Mouse (Mus musculus): Measurements from ENCODE around the gene Rnf4. TPM values are rescaled to one million over a fixed set of nuclear protein-coding genes. Genes with fewer than 3 reads are reported as not detected.

Rnf4 gene
- polyA plus RNA-seq, 1 experiment from 2014 or later, result 170 TPM

DNA sequence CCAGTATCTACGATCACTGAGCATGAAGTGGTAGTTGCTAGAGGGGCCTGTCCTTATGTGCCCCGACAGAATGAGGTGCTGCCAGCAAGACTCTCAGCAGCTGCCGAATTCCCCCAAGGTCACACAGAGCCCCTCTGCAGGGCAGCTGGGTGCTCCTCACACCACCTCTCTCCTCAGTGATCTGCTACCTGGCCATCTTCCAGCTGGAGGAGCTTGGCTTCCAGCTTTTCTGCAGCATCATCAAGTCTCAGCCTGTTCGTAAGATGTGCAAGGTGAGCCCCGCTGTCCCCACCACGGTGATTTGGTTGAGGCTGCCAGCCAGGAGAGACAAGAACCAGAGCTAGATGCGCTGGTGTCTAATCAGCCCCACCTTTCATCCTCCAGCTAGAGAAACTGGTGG, 33.7 kb upstream of the Rnf4 start:
- Histone ChIP-seq H3K27me3 (no peaks in the 10 kb centered on the region), H3K4me1 (no peaks in the 10 kb centered on the region), H3K4me2 (no peak overlapping the region), H3K4me3 (no peak overlapping the region), H3K9me3 (no peaks in the 10 kb centered on the region), H3K36me3 (no peaks in the 10 kb centered on the region), H3K27ac (no peak overlapping the region), H3K9ac (no peak overlapping the region)
- WGBS, result 72% methylated on average over 7 of the region's 7 CpGs
- ATAC-seq (ENCODE audit: insufficient number of reproducible peaks, insufficient read depth, low FRiP score, low TSS enrichment, low read depth), result no peak

DNA sequence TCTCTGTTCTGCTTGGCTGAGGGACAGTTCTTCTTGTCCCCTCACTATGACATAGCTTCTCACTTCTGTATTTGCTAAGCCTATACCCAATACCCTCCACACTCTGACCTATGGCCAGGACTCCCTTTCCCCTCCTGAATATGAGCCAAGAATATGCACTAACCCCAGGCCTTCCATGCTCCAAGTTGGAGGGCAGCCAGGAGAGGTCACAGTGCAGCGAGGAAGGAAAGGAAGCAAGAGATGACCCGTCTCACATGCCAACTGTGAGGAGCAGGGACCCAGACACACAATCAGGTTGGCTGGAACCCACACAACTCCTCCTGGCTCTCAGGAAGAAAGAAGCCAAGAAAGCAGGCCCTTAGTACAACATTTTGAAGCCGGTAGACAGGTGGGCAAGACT, 27.1 kb upstream of the Rnf4 start:
- no peaks in the 10 kb centered on the region for H3K27me3 ChIP-seq
- H3K4me3 ChIP-seq, result no peak overlapping the region
- WGBS, result 70% methylated on average over 3 of the region's 3 CpGs
- no peak overlapping the region for H3K9ac ChIP-seq
- no peak overlapping the region for H3K4me2 ChIP-seq
- H3K4me1 ChIP-seq, result no peaks in the 10 kb centered on the region
- no peaks in the 10 kb centered on the region for H3K36me3 ChIP-seq
- no peak for ATAC-seq (ENCODE audit: insufficient number of reproducible peaks, insufficient read depth, low FRiP score, low TSS enrichment, low read depth)
- no peak overlapping the region for H3K27ac ChIP-seq
- no peaks in the 10 kb centered on the region for H3K9me3 ChIP-seq

- no peak overlapping the region for H3K27ac ChIP-seq
- no peak overlapping the region for H3K4me2 ChIP-seq
- no peak overlapping the region for H3K4me3 ChIP-seq
- no peak overlapping the region for H3K9ac ChIP-seq
- H3K9me3 ChIP-seq, result no peaks in the 10 kb centered on the region
- H3K36me3 ChIP-seq, result no peaks in the 10 kb centered on the region
- H3K27me3 ChIP-seq, result no peaks in the 10 kb centered on the region
- no peak for ATAC-seq (ENCODE audit: insufficient number of reproducible peaks, insufficient read depth, low FRiP score, low TSS enrichment, low read depth)
- 63% methylated on average over 2 of the region's 2 CpGs for WGBS
- H3K4me1 ChIP-seq, result no peaks in the 10 kb centered on the region
These were observed 16.5 kb upstream of the Rnf4 start for GRCm38 (mm10) chr5:34319491-34320034.

DNA sequence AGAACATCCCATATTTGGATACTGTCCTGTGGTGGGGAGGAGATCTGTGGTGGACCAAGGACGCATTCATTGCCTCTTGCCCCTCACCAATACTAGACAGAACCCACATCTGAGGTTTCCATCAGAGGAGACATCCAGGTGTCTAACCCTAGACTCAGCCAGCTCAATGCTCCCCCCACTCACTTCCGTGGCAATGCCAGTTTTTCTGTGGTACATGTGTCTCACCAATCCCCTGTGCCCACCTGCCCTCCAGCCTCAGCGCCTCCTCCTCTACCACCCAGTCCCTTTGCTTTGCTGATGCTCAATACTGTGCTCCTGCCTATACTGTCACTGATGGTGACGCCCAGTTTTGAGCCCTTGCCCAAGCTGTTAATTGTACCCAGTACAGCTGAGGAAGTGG, 14.9 kb upstream of the Rnf4 start:
- ATAC-seq (ENCODE audit: insufficient number of reproducible peaks, insufficient read depth, low FRiP score, low TSS enrichment, low read depth), result no peak
- H3K4me3 ChIP-seq, result no peak overlapping the region
- H3K36me3 ChIP-seq, result no peaks in the 10 kb centered on the region
- H3K27ac ChIP-seq, result no peak overlapping the region
- no peaks in the 10 kb centered on the region for H3K27me3 ChIP-seq
- no peak overlapping the region for H3K4me2 ChIP-seq
- 90% methylated on average over 4 of the region's 4 CpGs for WGBS
- no peaks in the 10 kb centered on the region for H3K9me3 ChIP-seq
- H3K9ac ChIP-seq, result no peak overlapping the region
- H3K4me1 ChIP-seq, result peaks cover 4% of the 10 kb centered on the region

DNA sequence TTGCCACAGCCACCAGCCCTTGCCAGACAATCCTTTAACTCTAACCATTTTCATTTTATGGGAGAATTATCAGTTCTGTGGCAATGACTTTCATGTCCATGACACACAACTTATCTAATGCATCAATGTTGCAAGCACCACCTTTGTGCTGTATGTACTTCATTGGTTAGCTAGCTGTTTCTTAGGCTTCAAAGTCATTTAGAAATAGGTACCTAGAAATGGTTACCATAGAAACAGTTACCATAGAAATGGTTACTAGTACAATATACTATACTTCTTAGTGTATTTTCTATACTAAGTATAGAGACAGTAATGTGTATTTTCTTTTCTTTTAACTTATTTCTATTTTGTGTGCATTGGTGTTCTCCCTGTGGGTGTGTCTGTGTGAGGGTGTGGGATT, 10.8 kb upstream of the Rnf4 start:
- Histone ChIP-seq H3K9ac (no peak overlapping the region), H3K4me1 (peaks cover 13% of the 10 kb centered on the region), H3K4me2 (no peak overlapping the region), H3K27ac (no peak overlapping the region), H3K36me3 (no peaks in the 10 kb centered on the region), H3K27me3 (no peaks in the 10 kb centered on the region), H3K4me3 (no peak overlapping the region), H3K9me3 (no peaks in the 10 kb centered on the region)
- ATAC-seq (ENCODE audit: insufficient number of reproducible peaks, insufficient read depth, low FRiP score, low TSS enrichment, low read depth), result no peak

DNA sequence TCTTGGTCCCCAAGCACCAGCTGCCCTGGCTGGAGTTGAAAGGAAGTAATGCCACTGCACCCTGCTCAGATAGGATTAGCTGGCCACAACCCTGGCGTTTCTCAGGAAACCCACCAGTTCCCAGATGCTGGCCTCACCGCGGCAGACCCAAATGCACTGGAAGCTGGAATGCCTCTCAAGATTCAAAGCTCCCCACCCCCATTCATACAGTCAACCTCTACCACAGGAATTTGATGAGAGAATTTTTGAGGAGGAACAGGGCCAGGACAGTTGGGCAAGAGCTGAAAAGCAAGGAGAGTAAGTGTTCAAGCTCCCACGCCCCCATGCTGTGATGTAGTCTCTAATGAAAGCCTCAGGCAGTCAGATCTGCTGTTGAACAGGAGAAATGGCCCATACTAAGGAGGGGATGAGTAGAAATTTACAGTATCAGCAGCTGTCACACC, 9.8 kb upstream of the Rnf4 start:
- Histone ChIP-seq H3K4me1 (peaks cover 13% of the 10 kb centered on the region), H3K4me3 (no peak overlapping the region), H3K9ac (no peak overlapping the region), H3K27ac (0 out of 2 replicates have a peak overlapping the region, but pooled peaks have one; percentile 11), H3K36me3 (no peaks in the 10 kb centered on the region), H3K27me3 (no peaks in the 10 kb centered on the region), H3K9me3 (no peaks in the 10 kb centered on the region), H3K4me2 (peak overlapping the region; percentile 58)
- WGBS, result 10% methylated on average over 4 of the region's 4 CpGs
- ATAC-seq (ENCODE audit: insufficient number of reproducible peaks, insufficient read depth, low FRiP score, low TSS enrichment, low read depth), result no peak

DNA sequence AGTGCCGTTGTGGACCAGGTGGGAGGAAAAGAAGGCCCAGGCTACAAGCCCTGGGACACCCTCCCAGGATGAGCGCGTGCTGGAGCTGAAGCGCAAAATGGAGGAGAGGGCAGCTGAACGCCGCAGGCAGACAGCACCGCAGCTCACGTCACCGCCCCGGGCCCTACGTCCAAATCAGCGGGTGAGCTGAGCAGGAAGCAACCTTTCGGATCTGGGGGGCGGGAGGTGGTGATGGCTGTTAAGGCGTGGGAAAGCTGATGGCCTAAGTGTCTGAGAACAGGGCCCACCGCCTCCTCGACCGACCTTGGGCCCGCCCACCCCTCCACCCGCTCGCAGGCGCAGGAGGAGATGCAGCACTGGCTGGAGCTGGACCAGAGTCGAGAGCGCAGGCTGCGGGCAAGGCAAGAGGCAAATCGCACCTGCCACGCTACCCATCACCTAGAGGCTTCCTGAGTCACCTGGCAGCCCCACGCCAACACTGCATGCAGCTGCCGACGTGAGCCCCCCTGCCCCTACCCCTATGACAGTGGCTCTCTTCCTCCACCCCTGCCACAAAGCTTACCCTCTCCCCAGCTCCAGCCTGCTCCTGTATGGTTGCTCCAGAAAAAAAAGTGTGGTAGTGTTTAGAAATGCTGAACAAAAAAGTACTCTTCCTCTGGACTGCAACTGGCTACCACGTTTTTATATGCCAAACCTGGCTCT, 9.1 kb upstream of the Rnf4 start:
- H3K9me3 ChIP-seq, result no peaks in the 10 kb centered on the region
- peak overlapping the region; percentile 37 for H3K4me3 ChIP-seq
- ATAC-seq (ENCODE audit: insufficient number of reproducible peaks, insufficient read depth, low FRiP score, low TSS enrichment, low read depth), result peak; percentile 32; the same call in 1 of the 2 replicates
- H3K9ac ChIP-seq, result peak overlapping the region; percentile 63
- peak overlapping the region; percentile 58 for H3K4me2 ChIP-seq
- WGBS, result 12% methylated on average over 31 of the region's 31 CpGs
- peaks cover 13% of the 10 kb centered on the region for H3K4me1 ChIP-seq
- 0 out of 2 replicates have a peak overlapping the region, but pooled peaks have one; percentile 12 for H3K27ac ChIP-seq
- no peaks in the 10 kb centered on the region for H3K36me3 ChIP-seq
- H3K27me3 ChIP-seq, result no peaks in the 10 kb centered on the region

- H3K36me3 ChIP-seq, result no peaks in the 10 kb centered on the region
- no peak overlapping the region for H3K4me2 ChIP-seq
- H3K27ac ChIP-seq, result no peak overlapping the region
- WGBS, result 86% methylated on average over 2 of the region's 2 CpGs
- H3K27me3 ChIP-seq, result no peaks in the 10 kb centered on the region
- ATAC-seq (ENCODE audit: insufficient number of reproducible peaks, insufficient read depth, low FRiP score, low TSS enrichment, low read depth), result no peak
- no peaks in the 10 kb centered on the region for H3K9me3 ChIP-seq
- no peak overlapping the region for H3K4me3 ChIP-seq
- H3K4me1 ChIP-seq, result peaks cover 13% of the 10 kb centered on the region
- no peak overlapping the region for H3K9ac ChIP-seq
These were observed 6.0 kb upstream of the Rnf4 start for GRCm38 (mm10) chr5:34330136-34330535.

GRCm38 (mm10) chr5:34334081-34334480, 2.0 kb upstream of the Rnf4 start:
- no peaks in the 10 kb centered on the region; the same call in 1 of the 2 replicates for H3K36me3 ChIP-seq
- WGBS, result 93% methylated on average over 1 of the region's 1 CpGs
- no peaks in the 10 kb centered on the region for H3K9me3 ChIP-seq
- no peak overlapping the region for H3K9ac ChIP-seq
- no peak overlapping the region for H3K27ac ChIP-seq
- H3K4me2 ChIP-seq, result no peak overlapping the region
- no peaks in the 10 kb centered on the region for H3K27me3 ChIP-seq
- H3K4me3 ChIP-seq, result no peak overlapping the region
- H3K4me1 ChIP-seq, result peaks cover 17% of the 10 kb centered on the region
- no peak for ATAC-seq (ENCODE audit: insufficient number of reproducible peaks, insufficient read depth, low FRiP score, low TSS enrichment, low read depth)

DNA sequence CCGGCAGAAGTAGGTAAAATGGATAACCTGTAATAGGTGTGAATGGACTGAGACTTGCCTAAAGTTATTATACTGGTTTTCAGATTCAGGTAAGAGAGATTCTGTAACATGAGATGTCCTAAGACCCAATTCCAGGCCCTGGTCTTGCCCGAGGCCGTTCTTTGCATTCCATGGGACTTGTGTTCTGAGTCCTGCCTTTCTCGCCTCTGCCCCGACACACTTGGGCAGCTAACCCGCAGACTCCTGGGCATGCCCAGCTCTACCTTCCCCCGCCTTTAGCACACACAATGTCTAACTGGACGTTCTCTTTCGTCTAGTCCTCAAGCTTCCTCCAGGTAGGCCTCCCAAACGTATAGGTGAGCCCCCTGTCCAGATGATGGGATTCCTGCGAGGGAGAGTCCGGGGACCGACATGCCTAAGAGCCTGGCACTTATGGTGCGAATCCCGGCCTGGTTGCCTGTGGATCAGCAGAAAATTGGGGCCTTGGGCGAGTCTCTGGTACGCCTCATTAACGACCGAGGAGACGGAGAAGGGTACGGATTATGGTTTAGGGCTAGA, 471 bp upstream of the Rnf4 start:
- Histone ChIP-seq H3K27ac (peak overlapping the region; percentile 93), H3K9ac (peak overlapping the region; percentile 99), H3K4me3 (peak overlapping the region; percentile 94), H3K9me3 (no peaks in the 10 kb centered on the region), H3K36me3 (no peaks in the 10 kb centered on the region; the same call in 1 of the 2 replicates), H3K4me1 (peaks cover 17% of the 10 kb centered on the region), H3K4me2 (peak overlapping the region; percentile 88), H3K27me3 (no peaks in the 10 kb centered on the region)
- ATAC-seq (ENCODE audit: insufficient number of reproducible peaks, insufficient read depth, low FRiP score, low TSS enrichment, low read depth), result peak; percentile 34
- WGBS, result 1% methylated on average over 21 of the region's 21 CpGs

GRCm38 (mm10) chr5:34336775-34337450, 824 bp downstream of the Rnf4 start:
- WGBS, result under 1% methylated on average over 42 of the region's 42 CpGs

More at GRCm38 (mm10) chr5:34336775-34337450, 824 bp downstream of the Rnf4 start:
- peak overlapping the region; percentile 74 for H3K4me2 ChIP-seq
- H3K9me3 ChIP-seq, result no peaks in the 10 kb centered on the region
- peaks cover 17% of the 10 kb centered on the region for H3K4me1 ChIP-seq
- no peaks in the 10 kb centered on the region for H3K27me3 ChIP-seq
- no peak for ATAC-seq (ENCODE audit: insufficient number of reproducible peaks, insufficient read depth, low FRiP score, low TSS enrichment, low read depth)
- peak overlapping the region; percentile 99 for H3K9ac ChIP-seq
- H3K27ac ChIP-seq, result peak overlapping the region; percentile 98
- no peaks in the 10 kb centered on the region; the same call in 1 of the 2 replicates for H3K36me3 ChIP-seq
- peak overlapping the region; percentile 94 for H3K4me3 ChIP-seq

Data from embryonic facial prominence, embryonic 13.5 days (tissue).